Mouse (Mus musculus): ENCODE results near the gene Gm13124.
"Not testable (repeated sequence)": the region's sequence is repeated elsewhere in the genome, so short reads cannot be mapped to it uniquely, and the experiment has no call there.

Gm13124 gene

GRCm38 (mm10) chr4:144565034-144565433 is at the start of gene Gm13124:
Gene Gm13124, minus strand, starts transcription at chr4:144565134.
- no peak for DNase-seq (ENCODE audit: low read depth)

GRCm38 (mm10) chr4:144614586-144614985 is 49.7 kb upstream of the Gm13124 start:
- no peak for DNase-seq (ENCODE audit: low read depth)

GRCm38 (mm10) chr4:144613407-144613806 is 48.5 kb upstream of the Gm13124 start, which contains the start of gene Aadacl4:
Gene Aadacl4, plus strand, starts transcription at chr4:144613707.
- DNase-seq (ENCODE audit: low read depth) = no peak

- no peak for DNase-seq (ENCODE audit: low read depth)
Measured at GRCm38 (mm10) chr4:144592790-144593189, 27.9 kb upstream of the Gm13124 start.

- not testable (repeated sequence) for DNase-seq (ENCODE audit: low read depth)
Measured at GRCm38 (mm10) chr4:144586207-144586606, 21.3 kb upstream of the Gm13124 start.

- no peak for DNase-seq (ENCODE audit: low read depth)
Measured at GRCm38 (mm10) chr4:144567752-144568151, 2.8 kb upstream of the Gm13124 start.

GRCm38 (mm10) chr4:144561205-144561604 is 3.7 kb downstream of the Gm13124 start:
- DNase-seq (ENCODE audit: low read depth) = no peak

GRCm38 (mm10) chr4:144559792-144560191 is 5.1 kb downstream of the Gm13124 start:
- DNase-seq (ENCODE audit: low read depth) = peak; percentile 38

- DNase-seq (ENCODE audit: low read depth) = no peak
Measured at GRCm38 (mm10) chr4:144551156-144551555, 13.8 kb downstream of the Gm13124 start.

GRCm38 (mm10) chr4:144545339-144545738 is 19.6 kb downstream of the Gm13124 start:
- DNase-seq (ENCODE audit: low read depth) = not testable (repeated sequence)

- DNase-seq (ENCODE audit: low read depth) = no peak
Measured at GRCm38 (mm10) chr4:144544689-144545088, 20.2 kb downstream of the Gm13124 start.

GRCm38 (mm10) chr4:144519522-144519921 is 45.4 kb downstream of the Gm13124 start, which contains the start of gene 9430007A20Rik:
Gene 9430007A20Rik, plus strand, starts transcription at chr4:144519822.
- DNase-seq (ENCODE audit: low read depth) = no peak

- peak; percentile 15 for DNase-seq (ENCODE audit: low read depth)
Measured at GRCm38 (mm10) chr4:144506518-144506917, 58.4 kb downstream of the Gm13124 start.

All from NIH3T3 (cell line).